Mouse (Mus musculus) small intestine, adult 2 months (tissue): ENCODE results near the gene Sclt1. TPM values are rescaled to one million over a fixed set of nuclear protein-coding genes. Genes with fewer than 3 reads are reported as not detected.

ENCODE experiments used
- H3K27ac ChIP-seq: fragments of 200-500 bp; 2 replicates; pipeline ENCODE4 v1.5.1; 2012; ENCODE audit warnings: low read depth, low read length, control low read depth, inconsistent platforms; ENCODE audit not compliant: insufficient read depth
- H3K27me3 ChIP-seq: fragments of 200-500 bp; 2 replicates; pipeline ENCODE4 v1.6.1; 2012; ENCODE audit warnings: mild to moderate bottlenecking, moderate library complexity, low read length, inconsistent platforms; ENCODE audit not compliant: control insufficient read depth, insufficient read depth
- H3K36me3 ChIP-seq: fragments of 200-500 bp; 2 replicates; pipeline ENCODE4 v1.6.1; 2012; ENCODE audit warnings: mild to moderate bottlenecking, low read length, control low read depth, inconsistent platforms; ENCODE audit not compliant: control insufficient read depth, insufficient read depth
- H3K4me1 ChIP-seq: fragments of 200-500 bp; 2 replicates; pipeline ENCODE4 v1.6.1; 2012; ENCODE audit warnings: low read length, inconsistent platforms, mixed read lengths; ENCODE audit not compliant: control insufficient read depth, insufficient read depth, insufficient read length
- H3K4me3 ChIP-seq: fragments of 200-500 bp; 2 replicates; pipeline ENCODE4 v1.5.1; 2012; ENCODE audit warnings: low read depth, mild to moderate bottlenecking, control low read depth, inconsistent platforms, low read length, moderate library complexity
- CTCF ChIP-seq: fragments of 200-500 bp; IDR thresholded peaks from 2 replicates; pipeline ENCODE4 v1.5.1; 2012; ENCODE audit warnings: low read depth, mild to moderate bottlenecking, control low read depth, inconsistent platforms, low read length, moderate library complexity, mixed read lengths; ENCODE audit not compliant: insufficient replicate concordance, insufficient read length; ENCODE audit errors: extremely low read depth
- POLR2A ChIP-seq: fragments of 200-500 bp; IDR thresholded peaks from 2 replicates; pipeline ENCODE4 v1.6.1; 2012; ENCODE audit warnings: low read depth, mild to moderate bottlenecking, control low read depth, inconsistent platforms, low read length, moderate library complexity
- WGBS: fragments of 180-500 bp; shearing (Covaris S2); methylation state at CpG from one replicate; pipeline ENCODE4 v1.1.7; 2018; 5-methylcytosine and 5-hydroxymethylcytosine counted together
- polyA plus RNA-seq: library from polyadenylated mRNA; depleted of rRNA; stranded (reverse); fragments of >200 nt; gene quantifications from 2 replicates; pipeline ENCODE4 v1.2.3, GENCODE M21; 2012

Sclt1 gene
- polyA plus RNA-seq, 1 experiment: 3.0 TPM

DNA sequence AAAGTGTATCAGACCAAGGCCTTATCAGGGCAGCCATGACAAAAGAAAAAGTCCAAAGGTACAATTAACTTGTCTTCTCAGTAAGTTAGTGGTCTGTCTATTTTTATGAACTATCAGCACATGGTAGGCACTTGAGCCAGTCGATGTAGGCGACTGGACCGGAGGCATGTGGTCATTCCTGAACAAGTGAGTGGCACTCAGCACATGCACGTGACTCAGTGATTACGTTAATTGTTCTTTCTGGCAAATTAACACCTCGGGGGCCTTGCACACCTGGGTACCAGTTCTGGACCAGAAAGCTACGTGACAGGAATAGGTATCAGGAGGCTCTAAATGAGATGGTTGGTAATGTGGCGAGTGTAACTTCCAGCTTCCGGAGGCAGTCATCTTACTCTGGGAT is 135.3 kb downstream of the Sclt1 start:
- Histone ChIP-seq H3K4me1 (no peaks in the 10 kb centered on the region), H3K36me3 (peaks cover 54% of the 10 kb centered on the region), H3K4me3 (no peak overlapping the region), H3K27ac (no peak overlapping the region), H3K27me3 (no peaks in the 10 kb centered on the region)
- TF ChIP-seq POLR2A: no peak
- no peak for TF ChIP-seq CTCF
- 90% methylated on average over 9 of the region's 9 CpGs for WGBS

DNA sequence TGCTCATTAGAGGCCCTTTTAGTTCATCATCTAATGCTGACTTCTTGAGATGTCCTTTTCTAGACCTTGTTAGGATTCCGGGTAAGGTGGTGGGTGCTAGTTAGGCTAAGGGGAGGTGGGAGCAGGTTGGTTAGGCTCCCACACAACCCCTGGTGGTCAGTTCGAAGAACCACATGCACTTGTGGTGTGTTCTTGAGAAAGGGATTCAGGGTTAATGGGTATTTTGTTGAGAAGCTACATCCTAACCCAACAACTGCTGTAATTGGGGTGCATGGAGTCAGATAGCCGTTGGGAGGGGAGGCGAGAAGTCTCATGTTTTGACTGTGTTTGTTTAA is 136.0 kb downstream of the Sclt1 start:
- no peak overlapping the region for H3K4me3 ChIP-seq
- H3K27me3 ChIP-seq: no peaks in the 10 kb centered on the region
- peaks cover 52% of the 10 kb centered on the region for H3K36me3 ChIP-seq
- WGBS: 86% methylated on average over 4 of the region's 4 CpGs
- TF ChIP-seq POLR2A (no peak), CTCF (peak; percentile 20; the same call in 1 of the 2 replicates)
- H3K4me1 ChIP-seq: no peaks in the 10 kb centered on the region
- H3K27ac ChIP-seq: no peak overlapping the region

DNA sequence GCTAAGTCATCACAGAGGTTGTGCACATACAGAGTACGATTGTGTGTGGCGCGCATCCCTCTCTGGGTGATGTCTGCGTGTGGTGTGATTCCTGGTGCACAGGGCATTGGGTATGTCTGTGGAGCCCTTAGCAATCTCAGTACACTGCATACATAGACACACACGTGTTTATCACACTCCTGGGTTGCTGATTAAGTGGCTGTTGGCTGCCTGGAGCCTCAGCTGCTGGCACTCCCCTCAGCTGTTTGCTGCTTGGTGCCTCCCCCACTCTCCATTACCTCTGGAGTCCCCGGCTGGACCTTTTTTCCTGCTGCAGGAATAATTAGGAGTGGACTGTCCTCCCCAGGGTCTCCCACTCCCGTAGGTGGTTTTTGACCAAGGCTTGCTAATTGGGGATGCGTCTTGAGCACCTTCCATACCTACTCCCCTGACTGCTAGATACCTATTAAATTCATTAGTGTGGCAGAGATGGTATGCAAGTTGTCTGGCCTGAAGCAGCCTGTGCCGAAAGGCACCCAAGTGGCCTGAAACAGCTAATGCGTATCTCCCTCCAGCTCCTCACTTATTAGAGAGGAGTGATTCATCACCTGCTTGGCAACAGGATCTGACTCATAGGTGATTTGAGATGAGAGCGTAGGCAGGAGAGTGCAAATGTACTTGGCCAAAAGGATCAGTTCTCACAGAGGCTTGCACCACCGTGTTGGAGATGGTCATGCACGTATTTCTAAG is 136.5 kb downstream of the Sclt1 start:
- no peak for TF ChIP-seq CTCF
- TF ChIP-seq POLR2A: no peak
- WGBS: 89% methylated on average over 13 of the region's 13 CpGs

DNA sequence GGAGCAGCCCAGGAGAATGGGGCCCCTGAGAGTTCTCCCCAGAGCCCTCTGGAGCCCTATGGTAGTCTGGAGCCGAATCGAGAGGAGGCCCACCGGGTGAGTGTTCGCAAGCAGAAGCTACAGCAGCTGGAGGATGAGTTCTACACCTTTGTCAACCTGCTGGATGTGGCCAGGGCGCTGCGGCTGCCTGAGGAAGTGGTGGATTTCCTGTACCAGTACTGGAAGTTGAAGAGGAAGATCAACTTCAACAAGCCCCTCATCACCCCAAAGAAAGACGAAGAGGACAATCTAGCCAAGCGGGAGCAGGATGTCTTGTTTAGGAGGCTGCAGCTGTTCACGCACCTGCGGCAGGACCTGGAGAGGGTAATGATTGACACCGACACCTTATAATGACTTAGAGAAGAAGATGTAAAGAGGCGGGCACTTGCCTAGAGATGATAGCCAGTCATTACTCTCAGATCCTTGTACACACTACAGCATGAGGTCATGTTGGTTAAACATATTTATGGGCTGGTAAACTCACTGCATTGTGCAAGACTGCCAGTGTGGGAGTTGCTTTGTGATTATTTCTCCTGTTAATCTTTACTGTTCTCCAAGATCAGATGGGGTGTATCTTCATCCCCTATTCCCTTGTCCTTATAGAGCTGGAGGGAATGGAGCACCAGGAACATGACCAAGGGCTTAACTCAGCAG is 137.5 kb downstream of the Sclt1 start:
- 78% methylated on average over 12 of the region's 12 CpGs for WGBS
- TF ChIP-seq POLR2A (no peak), CTCF (no peak)
- H3K4me3 ChIP-seq: no peak overlapping the region
- no peaks in the 10 kb centered on the region for H3K4me1 ChIP-seq
- H3K27ac ChIP-seq: no peak overlapping the region
- H3K36me3 ChIP-seq: peaks cover 46% of the 10 kb centered on the region
- no peaks in the 10 kb centered on the region for H3K27me3 ChIP-seq

More for the DNA sequence above, 136.5 kb downstream of the Sclt1 start:
- Histone ChIP-seq H3K4me1 (no peaks in the 10 kb centered on the region), H3K36me3 (peaks cover 50% of the 10 kb centered on the region), H3K27me3 (no peaks in the 10 kb centered on the region), H3K4me3 (no peak overlapping the region), H3K27ac (no peak overlapping the region)

DNA sequence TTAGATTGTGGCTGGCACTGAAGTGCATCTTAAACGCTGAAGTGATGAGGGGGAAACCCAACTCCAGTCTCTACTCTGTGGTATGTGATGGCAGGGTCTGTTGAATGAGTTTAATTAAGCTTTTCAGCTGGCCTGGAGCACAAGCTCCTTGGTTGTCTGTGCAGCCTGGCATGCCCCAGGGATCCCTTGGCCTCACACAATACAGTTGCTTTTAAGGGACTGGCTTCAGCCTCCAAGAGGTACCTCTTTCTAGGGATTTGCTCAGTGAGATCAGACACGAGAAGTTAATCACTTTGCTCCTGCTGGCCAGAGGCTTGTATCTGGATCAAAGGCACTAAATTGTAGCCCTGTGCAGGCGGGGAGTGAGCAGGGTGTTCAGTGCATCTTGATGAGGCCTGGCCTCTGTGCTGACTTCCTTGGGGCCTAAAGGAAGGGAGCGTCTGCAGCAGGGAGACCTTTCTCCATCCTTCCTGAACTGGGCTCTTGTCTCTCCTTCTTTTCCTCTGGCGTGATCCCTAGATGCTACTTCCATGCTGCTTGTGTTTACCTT is 138.8 kb downstream of the Sclt1 start:
- TF ChIP-seq POLR2A (no peak), CTCF (no peak)
- H3K36me3 ChIP-seq: peaks cover 51% of the 10 kb centered on the region
- H3K27ac ChIP-seq: no peak overlapping the region
- 79% methylated on average over 5 of the region's 5 CpGs for WGBS
- no peaks in the 10 kb centered on the region for H3K27me3 ChIP-seq
- no peaks in the 10 kb centered on the region for H3K4me1 ChIP-seq
- no peak overlapping the region for H3K4me3 ChIP-seq

DNA sequence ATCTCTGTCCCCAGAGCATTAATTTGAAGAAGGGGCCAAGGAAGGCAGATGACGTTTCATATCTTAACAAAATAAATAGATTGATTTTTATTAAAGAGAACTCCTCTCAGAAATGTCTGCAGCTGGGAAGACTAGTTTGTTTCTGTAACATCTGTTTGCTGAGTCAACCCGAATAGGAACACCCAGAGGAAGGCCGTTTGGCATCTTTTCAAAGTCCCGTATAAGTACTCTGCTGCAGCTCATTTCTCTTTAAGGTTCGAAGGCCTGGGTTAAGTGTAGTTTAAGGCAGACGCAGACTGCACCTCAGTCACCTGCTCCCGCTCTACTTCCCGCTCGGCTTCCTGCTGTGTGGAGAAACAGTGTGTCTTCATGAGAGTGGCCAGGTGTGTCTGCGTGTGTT is 139.4 kb downstream of the Sclt1 start:
- no peak overlapping the region for H3K27ac ChIP-seq
- 56% methylated on average over 10 of the region's 10 CpGs for WGBS
- peaks cover 57% of the 10 kb centered on the region for H3K36me3 ChIP-seq
- H3K4me3 ChIP-seq: no peak overlapping the region
- H3K4me1 ChIP-seq: no peaks in the 10 kb centered on the region
- TF ChIP-seq CTCF (no peak), POLR2A (no peak)
- H3K27me3 ChIP-seq: no peaks in the 10 kb centered on the region

DNA sequence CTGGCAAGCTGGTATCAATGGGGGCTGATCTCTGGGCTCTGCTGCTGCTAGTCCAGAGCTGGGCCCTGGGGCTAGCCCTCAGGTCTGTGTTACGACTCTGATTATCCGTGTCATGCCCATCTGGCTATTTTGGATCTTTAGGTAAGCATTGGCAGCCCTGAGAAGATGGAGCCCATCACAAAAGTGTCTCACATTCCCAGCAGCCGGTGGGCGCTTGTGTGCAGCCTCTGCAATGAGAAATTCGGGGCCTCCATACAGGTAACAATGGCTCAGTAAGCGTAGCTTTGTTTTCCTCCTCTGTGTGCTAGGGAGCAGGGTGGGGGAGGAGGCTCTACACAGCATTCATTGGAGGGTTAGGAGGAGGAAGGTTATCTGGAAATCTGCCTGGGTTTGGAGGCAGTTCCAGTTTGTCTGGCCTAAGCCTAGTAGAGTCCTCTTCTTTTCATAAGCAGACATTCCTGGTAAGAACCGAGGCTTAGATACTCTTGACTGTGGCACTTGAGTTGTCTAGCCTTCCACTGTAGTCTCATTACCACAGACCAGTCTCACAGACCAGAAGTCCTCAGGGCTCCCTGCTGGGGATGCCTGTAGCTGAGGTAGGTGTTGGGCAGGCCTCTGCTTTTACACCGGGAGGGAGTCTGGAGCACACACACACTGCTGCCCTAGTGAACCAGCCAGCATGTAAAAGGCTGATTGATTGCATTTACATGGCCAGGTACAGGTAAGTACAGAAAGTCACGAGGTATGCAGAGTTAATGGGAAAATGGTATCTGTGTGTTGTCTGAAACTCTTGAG is 140.9 kb downstream of the Sclt1 start:
- no peak overlapping the region for H3K27ac ChIP-seq

More for the DNA sequence above, 140.9 kb downstream of the Sclt1 start:
- H3K4me1 ChIP-seq: no peaks in the 10 kb centered on the region
- TF ChIP-seq CTCF (no peak), POLR2A (no peak)
- WGBS: 81% methylated on average over 9 of the region's 9 CpGs
- no peaks in the 10 kb centered on the region for H3K27me3 ChIP-seq
- H3K36me3 ChIP-seq: peaks cover 69% of the 10 kb centered on the region
- no peak overlapping the region for H3K4me3 ChIP-seq
